Mouse (Mus musculus): ENCODE measurements around the gene Itpr1. TPM values are rescaled to one million over a fixed set of nuclear protein-coding genes. Genes with fewer than 3 reads are reported as not detected.

The Itpr1 gene
- polyA plus RNA-seq, 1 experiment from 2014 or later: 7.3 TPM

DNA sequence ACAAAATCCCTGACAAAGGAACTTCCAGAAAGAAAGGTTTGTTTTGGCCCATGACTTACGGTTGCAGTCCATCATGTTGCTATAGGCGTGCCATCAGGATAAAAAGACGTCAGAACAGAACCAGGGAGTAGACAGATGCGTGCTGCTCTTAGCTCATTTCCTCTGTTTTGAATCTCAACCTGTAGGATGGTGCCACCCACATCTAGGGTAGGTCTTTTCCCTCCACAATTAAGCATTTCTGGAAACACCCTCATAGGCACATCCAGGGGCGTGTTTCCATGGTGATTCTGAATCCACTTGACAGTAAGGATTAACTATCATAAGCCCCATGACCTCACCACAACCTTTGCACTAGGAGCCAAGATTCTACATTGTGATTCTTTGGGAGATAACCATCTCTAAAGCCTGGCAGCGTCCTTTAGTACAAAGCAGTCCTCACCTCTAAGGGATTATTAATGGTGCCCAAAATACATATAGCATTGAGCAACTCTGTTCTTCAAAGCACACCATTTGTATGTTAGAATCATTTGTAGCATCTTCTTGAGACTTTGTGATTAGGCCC, 111.6 kb downstream of the Itpr1 start:
- 94% methylated on average over 6 of the region's 6 CpGs for WGBS (ENCODE audit: missing documents)
- H3K36me3 ChIP-seq (ENCODE audit: inconsistent target): no peaks in the 10 kb centered on the region
- no peaks in the 10 kb centered on the region for H3K79me2 ChIP-seq (ENCODE audit: inconsistent target)
- no peak overlapping the region for H3K4me3 ChIP-seq (ENCODE audit: inconsistent target)
- H3K27ac ChIP-seq: no peak overlapping the region

GRCm38 (mm10) chr6:108325400-108325799, 112.5 kb downstream of the Itpr1 start:
- Histone ChIP-seq H3K27ac (no peak overlapping the region), H3K36me3 (ENCODE audit: inconsistent target) (no peaks in the 10 kb centered on the region), H3K79me2 (ENCODE audit: inconsistent target) (no peaks in the 10 kb centered on the region), H3K4me3 (ENCODE audit: inconsistent target) (no peak overlapping the region)
- 94% methylated on average over 10 of the region's 10 CpGs for WGBS (ENCODE audit: missing documents)

DNA sequence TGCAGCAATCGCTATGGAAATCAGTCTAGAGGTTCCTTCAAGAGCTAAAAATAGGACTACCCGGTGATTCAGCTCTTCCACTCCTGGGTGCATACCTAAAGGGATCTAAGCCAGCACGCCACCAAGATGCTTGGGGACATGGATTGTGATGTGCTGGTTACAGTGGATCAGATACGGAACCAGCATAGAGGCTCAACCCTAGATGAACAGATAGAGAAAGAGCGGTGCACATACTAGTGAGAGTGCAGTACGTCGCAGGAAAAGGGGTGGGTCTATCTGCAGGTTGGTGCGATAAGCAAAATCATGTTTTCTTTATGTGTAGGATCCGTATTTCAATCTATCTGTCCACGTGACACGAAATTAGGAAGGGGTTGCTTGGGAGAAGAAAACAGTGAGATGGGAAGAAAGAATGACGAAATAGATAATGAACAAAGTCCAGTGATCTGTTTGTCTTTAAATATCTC, 113.1 kb downstream of the Itpr1 start:
- WGBS (ENCODE audit: missing documents): 79% methylated on average over 12 of the region's 12 CpGs
- no peak overlapping the region for H3K27ac ChIP-seq
- no peaks in the 10 kb centered on the region for H3K79me2 ChIP-seq (ENCODE audit: inconsistent target)
- no peak overlapping the region for H3K4me3 ChIP-seq (ENCODE audit: inconsistent target)
- no peaks in the 10 kb centered on the region for H3K36me3 ChIP-seq (ENCODE audit: inconsistent target)

- H3K36me3 ChIP-seq (ENCODE audit: inconsistent target): no peaks in the 10 kb centered on the region
- H3K27ac ChIP-seq: no peak overlapping the region
- no peaks in the 10 kb centered on the region for H3K79me2 ChIP-seq (ENCODE audit: inconsistent target)
- WGBS (ENCODE audit: missing documents): 86% methylated on average over 10 of the region's 10 CpGs
- H3K4me3 ChIP-seq (ENCODE audit: inconsistent target): no peak overlapping the region
Measured at GRCm38 (mm10) chr6:108326751-108327161, 113.9 kb downstream of the Itpr1 start.

DNA sequence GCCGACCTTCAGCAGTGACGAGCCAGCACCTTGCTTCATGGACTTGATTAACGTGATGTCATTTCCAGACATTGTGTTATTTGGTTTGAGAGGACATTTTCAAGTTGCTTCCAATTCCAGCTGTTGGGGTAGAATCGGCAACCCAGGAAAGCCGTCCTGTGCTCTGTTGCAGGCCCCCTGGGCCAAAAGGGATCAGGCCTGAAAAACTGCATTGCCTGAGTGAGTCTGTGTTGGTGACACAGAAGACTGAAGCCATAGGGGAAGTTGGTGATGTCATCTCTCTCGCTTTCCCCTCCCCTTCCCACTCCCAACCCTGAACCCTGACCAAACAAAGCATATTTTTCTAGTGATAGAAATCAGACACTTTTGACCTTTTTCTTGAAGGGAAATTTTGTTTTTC, 114.7 kb downstream of the Itpr1 start:
- WGBS (ENCODE audit: missing documents): 69% methylated on average over 6 of the region's 6 CpGs
- no peak overlapping the region for H3K4me3 ChIP-seq (ENCODE audit: inconsistent target)
- H3K79me2 ChIP-seq (ENCODE audit: inconsistent target): no peaks in the 10 kb centered on the region
- no peak overlapping the region for H3K27ac ChIP-seq
- no peaks in the 10 kb centered on the region for H3K36me3 ChIP-seq (ENCODE audit: inconsistent target)

GRCm38 (mm10) chr6:108328296-108328695, 115.4 kb downstream of the Itpr1 start:
- Histone ChIP-seq H3K79me2 (ENCODE audit: inconsistent target) (no peaks in the 10 kb centered on the region), H3K4me3 (ENCODE audit: inconsistent target) (no peak overlapping the region), H3K27ac (no peak overlapping the region), H3K36me3 (ENCODE audit: inconsistent target) (no peaks in the 10 kb centered on the region)
- WGBS (ENCODE audit: missing documents): 86% methylated on average over 7 of the region's 7 CpGs

GRCm38 (mm10) chr6:108330461-108330860, 117.6 kb downstream of the Itpr1 start:
- H3K79me2 ChIP-seq (ENCODE audit: inconsistent target): no peaks in the 10 kb centered on the region

GRCm38 (mm10) chr6:108331268-108331667, 118.4 kb downstream of the Itpr1 start:
- WGBS (ENCODE audit: missing documents): 32% methylated on average over 3 of the region's 3 CpGs
- H3K79me2 ChIP-seq (ENCODE audit: inconsistent target): no peaks in the 10 kb centered on the region
- H3K36me3 ChIP-seq (ENCODE audit: inconsistent target): no peaks in the 10 kb centered on the region
- H3K4me3 ChIP-seq (ENCODE audit: inconsistent target): no peak overlapping the region
- H3K27ac ChIP-seq: no peak overlapping the region

More at GRCm38 (mm10) chr6:108330461-108330860, 117.6 kb downstream of the Itpr1 start:
- no peak overlapping the region for H3K4me3 ChIP-seq (ENCODE audit: inconsistent target)
- no peaks in the 10 kb centered on the region for H3K36me3 ChIP-seq (ENCODE audit: inconsistent target)
- WGBS (ENCODE audit: missing documents): 93% methylated on average over 8 of the region's 8 CpGs
- no peak overlapping the region for H3K27ac ChIP-seq

- H3K36me3 ChIP-seq (ENCODE audit: inconsistent target): no peaks in the 10 kb centered on the region
- H3K27ac ChIP-seq: no peak overlapping the region
- 92% methylated on average over 3 of the region's 3 CpGs for WGBS (ENCODE audit: missing documents)
- H3K79me2 ChIP-seq (ENCODE audit: inconsistent target): no peaks in the 10 kb centered on the region
- no peak overlapping the region for H3K4me3 ChIP-seq (ENCODE audit: inconsistent target)
Measured at GRCm38 (mm10) chr6:108334059-108334458, 121.2 kb downstream of the Itpr1 start.

- Histone ChIP-seq H3K79me2 (ENCODE audit: inconsistent target) (no peaks in the 10 kb centered on the region), H3K27ac (no peak overlapping the region), H3K36me3 (ENCODE audit: inconsistent target) (0 out of 2 replicates have a peak, but pooled peaks cover 6% of the 10 kb centered on the region), H3K4me3 (ENCODE audit: inconsistent target) (no peak overlapping the region)
Measured at GRCm38 (mm10) chr6:108335202-108335823, 122.4 kb downstream of the Itpr1 start.

DNA sequence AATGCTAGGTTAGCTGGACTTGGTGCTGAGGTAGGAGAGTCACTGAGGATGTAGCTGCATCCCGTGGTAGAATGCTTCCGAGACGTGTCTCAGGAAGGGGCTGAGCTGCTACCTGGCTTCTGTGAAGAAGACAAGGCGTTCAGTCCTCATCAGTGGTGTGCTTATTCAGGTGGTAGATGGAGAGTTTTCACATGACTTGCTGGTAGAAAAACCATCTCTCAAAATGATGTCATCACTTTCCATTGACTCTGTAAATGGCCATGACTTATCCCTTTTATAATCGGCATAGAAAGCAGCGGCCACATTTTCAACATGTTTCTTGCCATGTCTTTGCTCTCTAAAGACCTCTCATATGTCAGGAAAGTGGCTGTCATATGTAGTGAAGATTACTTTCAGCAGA, 123.6 kb downstream of the Itpr1 start:
- Histone ChIP-seq H3K4me3 (ENCODE audit: inconsistent target) (no peak overlapping the region), H3K27ac (no peak overlapping the region), H3K36me3 (ENCODE audit: inconsistent target) (0 out of 2 replicates have a peak, but pooled peaks cover 6% of the 10 kb centered on the region), H3K79me2 (ENCODE audit: inconsistent target) (no peaks in the 10 kb centered on the region)
- whole genome bisulfite sequencing (ENCODE audit: missing documents): 96% methylated on average over 6 of the region's 6 CpGs

DNA sequence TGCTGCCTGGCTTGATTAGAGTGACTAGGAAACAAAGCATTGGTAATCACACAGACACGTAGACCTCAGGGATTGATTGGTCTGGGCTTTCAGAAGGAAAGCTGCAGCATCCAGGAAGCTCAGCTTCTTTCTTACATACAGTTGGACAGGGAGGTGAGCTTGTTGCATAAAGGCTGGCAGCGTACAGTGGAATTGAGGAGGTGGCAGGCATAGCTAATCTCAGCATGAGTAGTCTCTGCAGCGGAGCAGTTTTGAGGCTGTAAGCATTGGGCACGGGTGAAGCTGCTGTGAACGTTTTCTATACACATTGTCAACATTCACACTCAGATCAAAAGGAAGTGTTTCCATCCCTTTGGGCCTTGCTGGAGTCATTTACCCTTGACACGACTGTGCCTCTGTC, 124.4 kb downstream of the Itpr1 start:
- Histone ChIP-seq H3K4me3 (ENCODE audit: inconsistent target) (no peak overlapping the region), H3K79me2 (ENCODE audit: inconsistent target) (no peaks in the 10 kb centered on the region), H3K27ac (no peak overlapping the region), H3K36me3 (ENCODE audit: inconsistent target) (0 out of 2 replicates have a peak, but pooled peaks cover 6% of the 10 kb centered on the region)
- 91% methylated on average over 6 of the region's 6 CpGs for WGBS (ENCODE audit: missing documents)

DNA sequence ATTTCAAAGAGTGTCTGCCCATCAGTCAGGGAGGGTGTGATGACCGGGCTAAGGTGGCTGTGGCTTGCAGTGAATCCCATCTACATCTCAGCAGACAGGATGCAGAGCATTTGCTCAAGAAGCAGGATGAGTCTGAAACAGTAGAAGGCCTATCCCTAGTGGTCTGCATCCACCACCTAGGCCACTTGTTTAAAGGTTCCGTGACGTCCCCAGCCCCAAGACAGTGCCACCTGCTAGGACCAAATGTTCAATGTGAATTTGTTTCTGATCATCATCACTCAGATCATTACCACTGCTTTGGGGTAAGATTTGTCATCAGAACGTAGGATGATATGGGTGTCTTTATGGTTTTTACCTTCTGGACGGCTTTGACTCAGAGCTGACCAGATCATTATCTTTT, 125.5 kb downstream of the Itpr1 start:
- H3K36me3 ChIP-seq (ENCODE audit: inconsistent target): 0 out of 2 replicates have a peak, but pooled peaks cover 6% of the 10 kb centered on the region
- H3K79me2 ChIP-seq (ENCODE audit: inconsistent target): no peaks in the 10 kb centered on the region
- H3K4me3 ChIP-seq (ENCODE audit: inconsistent target): no peak overlapping the region
- H3K27ac ChIP-seq: no peak overlapping the region
- WGBS (ENCODE audit: missing documents): 95% methylated on average over 5 of the region's 5 CpGs

DNA sequence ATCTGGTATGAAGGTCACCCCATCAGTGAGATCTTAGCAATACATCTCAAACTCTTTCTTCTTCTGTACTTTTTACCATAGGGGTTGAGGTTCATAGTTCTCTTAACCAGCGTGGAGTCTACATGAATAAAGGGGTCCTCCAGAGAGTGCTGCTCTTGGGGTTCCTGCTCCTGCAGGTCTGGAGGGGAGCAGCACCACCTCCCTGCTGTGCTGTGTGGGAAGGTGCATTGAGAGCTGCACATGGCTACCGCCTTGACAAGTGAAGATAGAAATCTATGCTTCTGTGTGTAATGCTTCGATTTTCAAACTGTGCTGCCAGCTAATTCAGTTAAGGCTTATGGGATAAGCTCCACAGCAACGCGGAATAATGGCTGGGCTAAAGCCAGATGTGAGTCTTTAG, 130.1 kb downstream of the Itpr1 start:
- no peak overlapping the region for H3K4me3 ChIP-seq (ENCODE audit: inconsistent target)
- 0 out of 2 replicates have a peak, but pooled peaks cover 6% of the 10 kb centered on the region for H3K36me3 ChIP-seq (ENCODE audit: inconsistent target)
- no peaks in the 10 kb centered on the region for H3K79me2 ChIP-seq (ENCODE audit: inconsistent target)
- H3K27ac ChIP-seq: no peak overlapping the region
- 96% methylated on average over 5 of the region's 5 CpGs for WGBS (ENCODE audit: missing documents)

- H3K4me3 ChIP-seq (ENCODE audit: inconsistent target): no peak overlapping the region
- WGBS (ENCODE audit: missing documents): 85% methylated on average over 4 of the region's 4 CpGs
- H3K79me2 ChIP-seq (ENCODE audit: inconsistent target): no peaks in the 10 kb centered on the region
- H3K27ac ChIP-seq: no peak overlapping the region
- H3K36me3 ChIP-seq (ENCODE audit: inconsistent target): 0 out of 2 replicates have a peak, but pooled peaks cover 6% of the 10 kb centered on the region
Measured at GRCm38 (mm10) chr6:108343781-108344310, 130.9 kb downstream of the Itpr1 start.

Data from macrophage (primary cell).